Mouse (Mus musculus) liver, embryonic 12.5 days (tissue): ENCODE data around the gene Ass1. TPM values are rescaled to one million over a fixed set of nuclear protein-coding genes. Genes with fewer than 3 reads are reported as not detected.
A peak's percentile ranks its signal among the peaks of the same experiment; 100 is the strongest.

Experiments
- ATAC-seq: fragments of 200-750 bp; cut with Nextera tagmentation; 2 replicates; pipeline ENCODE4 v1.8.0; 2017; ENCODE audit warnings: moderate number of reproducible peaks, mild to moderate bottlenecking, moderate library complexity
- H3K27ac ChIP-seq: fragments of 300-500 bp; sonication (generic); 2 replicates; pipeline ENCODE4 v1.5.1; 2016; ENCODE audit warnings: mild to moderate bottlenecking
- H3K27me3 ChIP-seq: fragments of 300-500 bp; sonication (generic); replicated peaks from 2 replicates; pipeline ENCODE4 v1.6.1; 2016; ENCODE audit warnings: mild to moderate bottlenecking, moderate library complexity
- H3K36me3 ChIP-seq: fragments of 300-500 bp; sonication (generic); 2 replicates; pipeline ENCODE4 v1.6.1; 2016; ENCODE audit warnings: mild to moderate bottlenecking, moderate library complexity
- H3K4me1 ChIP-seq: fragments of 300-500 bp; sonication (generic); 2 replicates; pipeline ENCODE4 v1.6.1; 2016
- H3K4me2 ChIP-seq: fragments of 300-500 bp; sonication (generic); 2 replicates; pipeline ENCODE4 v1.6.1; 2016; ENCODE audit warnings: mild to moderate bottlenecking, moderate library complexity
- H3K4me3 ChIP-seq: fragments of 300-500 bp; sonication (generic); 2 replicates; pipeline ENCODE4 v1.5.1; 2016; ENCODE audit warnings: mild to moderate bottlenecking, moderate library complexity
- H3K9ac ChIP-seq: fragments of 300-500 bp; sonication (generic); 2 replicates; pipeline ENCODE4 v1.6.1; 2016; ENCODE audit warnings: mild to moderate bottlenecking, moderate library complexity
- H3K9me3 ChIP-seq: fragments of 300-500 bp; sonication (generic); replicated peaks from 2 replicates; pipeline ENCODE4 v1.6.1; 2016; ENCODE audit warnings: mild to moderate bottlenecking, moderate library complexity
- WGBS: fragments of 180-500 bp; shearing (Covaris S2); methylation state at CpG from one replicate; pipeline ENCODE4 v1.1.7; 2016; ENCODE audit not compliant: insufficient replicate concordance; 5-methylcytosine and 5-hydroxymethylcytosine counted together
- polyA plus RNA-seq: library from polyadenylated mRNA; unstranded; fragments of >200 nt; fragmentation: Nextera tagmentation; extraction: Ambion mirVana; gene quantifications from 2 replicates; pipeline ENCODE4 v1.2.1, GENCODE M21; 2016

The Ass1 gene
- polyA plus RNA-seq, 1 experiment from 2014 or later, result 58.9 TPM

- Histone ChIP-seq H3K4me1 (peaks cover 27% of the 10 kb centered on the region), H3K4me2 (peak overlapping the region; percentile 68), H3K27ac (peak overlapping the region; percentile 64), H3K27me3 (peaks cover 81% of the 10 kb centered on the region), H3K4me3 (peak overlapping the region; percentile 47), H3K36me3 (no peaks in the 10 kb centered on the region), H3K9ac (peak overlapping the region; percentile 60; the same call in 1 of the 2 replicates), H3K9me3 (no peaks in the 10 kb centered on the region)
- ATAC-seq, result peak; percentile 49
- WGBS, result 2% methylated on average over 48 of the region's 48 CpGs
Measured at GRCm38 (mm10) chr2:31460025-31460571, 9.9 kb upstream of the Ass1 start.

GRCm38 (mm10) chr2:31460920-31461319 lies 9.1 kb upstream of the Ass1 start:
- Histone ChIP-seq H3K27ac (no peak overlapping the region), H3K9ac (no peak overlapping the region), H3K4me2 (no peak overlapping the region), H3K36me3 (no peaks in the 10 kb centered on the region), H3K27me3 (peaks cover 75% of the 10 kb centered on the region), H3K4me3 (no peak overlapping the region), H3K9me3 (no peaks in the 10 kb centered on the region), H3K4me1 (peaks cover 27% of the 10 kb centered on the region)
- WGBS, result 70% methylated on average over 7 of the region's 7 CpGs
- no peak for ATAC-seq

- WGBS, result 22% methylated on average over 8 of the region's 8 CpGs
- H3K27ac ChIP-seq, result no peak overlapping the region
- ATAC-seq, result no peak
Measured at GRCm38 (mm10) chr2:31462051-31462450, 8.0 kb upstream of the Ass1 start.

GRCm38 (mm10) chr2:31463253-31463652 lies 6.8 kb upstream of the Ass1 start:
- Histone ChIP-seq H3K4me3 (no peak overlapping the region), H3K9ac (no peak overlapping the region), H3K27ac (peak overlapping the region; percentile 62; the same call in 1 of the 2 replicates), H3K27me3 (peaks cover 54% of the 10 kb centered on the region), H3K4me1 (peaks cover 26% of the 10 kb centered on the region), H3K4me2 (no peak overlapping the region), H3K36me3 (no peaks in the 10 kb centered on the region), H3K9me3 (no peaks in the 10 kb centered on the region)
- ATAC-seq, result no peak
- 59% methylated on average over 7 of the region's 7 CpGs for WGBS

More at GRCm38 (mm10) chr2:31462051-31462450, 8.0 kb upstream of the Ass1 start:
- Histone ChIP-seq H3K4me1 (peaks cover 27% of the 10 kb centered on the region), H3K9ac (no peak overlapping the region), H3K4me2 (no peak overlapping the region), H3K4me3 (no peak overlapping the region), H3K27me3 (peaks cover 65% of the 10 kb centered on the region), H3K36me3 (no peaks in the 10 kb centered on the region), H3K9me3 (no peaks in the 10 kb centered on the region)

- Histone ChIP-seq H3K4me3 (no peak overlapping the region), H3K9ac (no peak overlapping the region), H3K27me3 (peaks cover 54% of the 10 kb centered on the region), H3K4me1 (peaks cover 19% of the 10 kb centered on the region), H3K36me3 (no peaks in the 10 kb centered on the region), H3K27ac (peak overlapping the region; percentile 62; the same call in 1 of the 2 replicates), H3K4me2 (no peak overlapping the region), H3K9me3 (no peaks in the 10 kb centered on the region)
- WGBS, result 32% methylated on average over 8 of the region's 8 CpGs
- no peak for ATAC-seq
Measured at GRCm38 (mm10) chr2:31463696-31464528, 6.1 kb upstream of the Ass1 start.

GRCm38 (mm10) chr2:31464529-31464910 lies 5.5 kb upstream of the Ass1 start:
- peaks cover 54% of the 10 kb centered on the region for H3K27me3 ChIP-seq

GRCm38 (mm10) chr2:31467457-31467856 lies 2.5 kb upstream of the Ass1 start:
- Histone ChIP-seq H3K9me3 (no peaks in the 10 kb centered on the region), H3K27ac (no peak overlapping the region), H3K27me3 (peaks cover 48% of the 10 kb centered on the region), H3K4me3 (no peak overlapping the region), H3K4me1 (peaks cover 32% of the 10 kb centered on the region), H3K4me2 (no peak overlapping the region), H3K36me3 (no peaks in the 10 kb centered on the region), H3K9ac (no peak overlapping the region)
- ATAC-seq, result no peak
- 38% methylated on average over 1 of the region's 1 CpGs for WGBS

More at GRCm38 (mm10) chr2:31464529-31464910, 5.5 kb upstream of the Ass1 start:
- Histone ChIP-seq H3K4me1 (peaks cover 13% of the 10 kb centered on the region), H3K9ac (no peak overlapping the region), H3K9me3 (no peaks in the 10 kb centered on the region), H3K36me3 (no peaks in the 10 kb centered on the region), H3K4me2 (no peak overlapping the region), H3K4me3 (no peak overlapping the region), H3K27ac (peak overlapping the region; percentile 62)
- peak; percentile 60 for ATAC-seq
- 49% methylated on average over 6 of the region's 6 CpGs for WGBS

- whole genome bisulfite sequencing, result 61% methylated on average over 7 of the region's 7 CpGs
- no peak overlapping the region for H3K27ac ChIP-seq
Measured at GRCm38 (mm10) chr2:31468857-31469256, 1.1 kb upstream of the Ass1 start.

GRCm38 (mm10) chr2:31469480-31469879 lies 527 bp upstream of the Ass1 start:
- Histone ChIP-seq H3K27me3 (peaks cover 40% of the 10 kb centered on the region), H3K27ac (no peak overlapping the region), H3K4me3 (peak overlapping the region; percentile 57), H3K9ac (no peak overlapping the region), H3K4me1 (peaks cover 24% of the 10 kb centered on the region), H3K4me2 (peak overlapping the region; percentile 83), H3K36me3 (no peaks in the 10 kb centered on the region; the same call in 1 of the 2 replicates), H3K9me3 (no peaks in the 10 kb centered on the region)
- no peak for ATAC-seq
- WGBS, result 39% methylated on average over 7 of the region's 7 CpGs

More at GRCm38 (mm10) chr2:31468857-31469256, 1.1 kb upstream of the Ass1 start:
- Histone ChIP-seq H3K4me3 (no peak overlapping the region), H3K9me3 (no peaks in the 10 kb centered on the region), H3K27me3 (peaks cover 46% of the 10 kb centered on the region), H3K36me3 (no peaks in the 10 kb centered on the region), H3K4me1 (peaks cover 30% of the 10 kb centered on the region), H3K4me2 (no peak overlapping the region), H3K9ac (no peak overlapping the region)
- ATAC-seq, result no peak

- H3K4me2 ChIP-seq, result peak overlapping the region; percentile 83
- H3K36me3 ChIP-seq, result no peaks in the 10 kb centered on the region; the same call in 1 of the 2 replicates
- H3K4me1 ChIP-seq, result peaks cover 24% of the 10 kb centered on the region
- H3K27me3 ChIP-seq, result peaks cover 35% of the 10 kb centered on the region
- 0 out of 2 replicates have a peak overlapping the region, but pooled peaks have one; percentile 40 for H3K27ac ChIP-seq
- H3K9ac ChIP-seq, result peak overlapping the region; percentile 61
- peak overlapping the region; percentile 57 for H3K4me3 ChIP-seq
- WGBS, result 12% methylated on average over 19 of the region's 19 CpGs
- ATAC-seq, result peak; percentile 4; the same call in 1 of the 2 replicates
- no peaks in the 10 kb centered on the region for H3K9me3 ChIP-seq
Measured at GRCm38 (mm10) chr2:31470683-31471385, 827 bp downstream of the Ass1 start.

GRCm38 (mm10) chr2:31471611-31472010 lies 1.6 kb downstream of the Ass1 start:
- WGBS, result 39% methylated on average over 6 of the region's 6 CpGs
- H3K27me3 ChIP-seq, result peaks cover 35% of the 10 kb centered on the region
- H3K9me3 ChIP-seq, result no peaks in the 10 kb centered on the region
- no peak overlapping the region for H3K27ac ChIP-seq
- H3K9ac ChIP-seq, result no peak overlapping the region
- ATAC-seq, result no peak
- H3K4me3 ChIP-seq, result no peak overlapping the region
- H3K36me3 ChIP-seq, result no peaks in the 10 kb centered on the region; the same call in 1 of the 2 replicates
- H3K4me2 ChIP-seq, result peak overlapping the region; percentile 83
- H3K4me1 ChIP-seq, result peaks cover 24% of the 10 kb centered on the region
